Mouse (Mus musculus): ENCODE measurements around the gene Entpd2. TPM values are rescaled to one million over a fixed set of nuclear protein-coding genes. Genes with fewer than 3 reads are reported as not detected.

Entpd2 gene
- total RNA-seq (2021) = 10 to 100 TPM; 14.5 to 15.4 TPM

DNA sequence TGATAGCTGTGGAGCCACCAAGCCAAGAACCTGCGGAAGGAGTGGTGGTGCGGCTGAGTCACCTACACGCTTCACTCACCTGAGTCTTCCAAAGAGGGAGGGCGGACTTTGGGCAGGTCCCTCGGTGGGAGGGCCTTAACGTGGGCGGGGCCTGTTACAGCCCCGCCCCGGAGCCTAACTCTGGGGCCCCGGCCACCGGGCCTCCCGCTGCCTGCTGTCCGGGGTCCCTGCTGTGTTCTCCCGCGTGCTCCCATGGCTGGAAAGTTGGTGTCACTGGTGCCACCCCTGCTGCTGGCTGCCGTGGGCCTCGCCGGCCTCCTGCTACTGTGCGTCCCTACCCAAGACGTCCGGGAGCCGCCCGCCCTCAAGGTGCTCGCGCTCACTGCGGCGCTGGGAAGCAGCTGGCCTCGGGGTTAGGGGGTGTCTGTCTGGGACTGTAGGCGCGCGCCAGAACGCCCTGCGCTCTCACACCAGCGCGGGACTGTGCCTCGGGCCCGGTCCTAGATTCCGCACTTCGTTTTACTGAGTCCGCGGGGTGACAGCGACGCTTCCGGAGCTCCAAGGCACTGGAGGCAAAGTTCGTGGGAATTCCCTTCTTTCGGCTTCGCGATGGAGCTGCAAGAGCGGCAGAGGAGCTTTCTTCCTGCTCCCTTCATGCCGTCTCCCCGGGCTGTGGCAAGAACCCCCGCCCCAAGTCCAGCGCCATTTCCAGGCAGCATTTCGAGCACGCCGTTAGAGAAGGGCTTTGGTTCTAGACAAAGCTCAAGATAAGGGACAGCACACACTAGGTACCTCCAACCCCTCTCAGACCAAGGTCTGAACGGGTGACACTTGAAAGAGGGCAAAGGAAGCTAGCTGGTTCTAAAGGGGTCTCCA lies at the start of gene Entpd2:
Gene Entpd2 (plus strand): TSS at position 154 of the 876 bp plus-strand sequence.
- DNase-seq = peak; percentile 45 to 67
- intact Hi-C loops (cut with DNase I) = loop anchor here (5.0 kb wide), 1 partner anchor 114 kb away; no protein-coding TSS in a partner anchor

DNA sequence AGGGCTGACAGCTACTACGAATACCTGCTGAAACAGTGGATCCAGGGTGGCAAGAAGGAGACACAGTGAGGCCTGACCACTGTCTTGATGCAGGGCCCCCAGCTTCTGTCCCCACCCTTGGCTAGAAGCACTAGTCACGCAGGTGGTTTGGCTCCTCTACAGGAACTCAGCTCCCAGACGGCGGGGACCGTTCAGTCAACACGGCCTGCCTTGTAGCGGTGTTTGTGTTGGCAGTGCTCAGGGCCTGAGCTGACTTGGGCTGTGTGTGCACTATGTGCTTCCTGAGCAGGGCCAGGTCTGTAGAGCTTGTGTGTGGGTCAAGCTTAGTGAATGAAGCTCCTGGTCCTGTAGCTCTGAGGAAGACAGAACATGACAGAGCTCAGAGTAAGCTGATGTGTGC lies 47.5 kb upstream of the Entpd2 start:
- intact Hi-C loops (cut with DNase I) = no loop called here

DNA sequence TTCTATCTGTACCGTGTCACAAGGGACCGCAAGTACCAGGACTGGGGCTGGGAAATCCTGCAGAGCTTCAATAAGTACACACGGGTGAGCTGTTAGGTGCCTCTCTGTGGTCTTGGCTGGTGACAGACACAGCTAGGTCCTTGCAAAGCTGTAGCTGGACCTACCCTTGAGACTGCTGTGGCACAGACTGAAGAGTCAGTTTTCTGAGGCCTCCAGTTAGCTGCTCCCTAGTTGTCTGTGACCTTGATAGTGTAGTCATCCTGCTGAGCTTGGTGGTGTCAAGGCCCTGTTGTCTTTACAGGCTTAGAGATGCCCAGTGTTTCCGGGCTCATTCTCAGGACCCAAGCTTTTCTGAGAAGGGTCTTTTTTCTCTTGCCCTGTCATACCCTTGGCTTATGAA lies 46.2 kb upstream of the Entpd2 start:
- intact Hi-C loops (cut with DNase I) = no loop called here
- DNase-seq = no peak

More for the DNA sequence above, 47.5 kb upstream of the Entpd2 start:
- DNase-seq = no peak

DNA sequence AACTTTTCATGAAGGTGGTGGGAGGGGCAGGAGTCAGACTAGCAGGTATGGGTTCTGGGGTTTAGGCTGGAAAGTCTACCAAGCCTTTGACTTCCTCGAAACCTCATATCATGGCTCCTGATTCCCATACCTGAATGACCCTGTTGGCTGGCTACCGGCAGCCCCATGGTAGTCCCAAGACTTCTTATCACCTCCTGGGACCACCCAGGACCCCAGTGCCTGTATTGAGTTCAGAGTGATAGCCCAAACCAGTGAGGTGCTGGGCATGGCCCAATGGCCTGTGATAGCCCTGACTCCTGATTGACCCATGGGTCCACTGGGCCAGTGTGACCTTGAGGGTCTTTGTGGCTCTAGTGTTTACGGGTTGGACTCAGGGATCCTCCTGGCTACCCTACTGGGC lies 45.0 kb upstream of the Entpd2 start:
- no peak for DNase-seq
- intact Hi-C loops (cut with DNase I) = no loop called here

DNA sequence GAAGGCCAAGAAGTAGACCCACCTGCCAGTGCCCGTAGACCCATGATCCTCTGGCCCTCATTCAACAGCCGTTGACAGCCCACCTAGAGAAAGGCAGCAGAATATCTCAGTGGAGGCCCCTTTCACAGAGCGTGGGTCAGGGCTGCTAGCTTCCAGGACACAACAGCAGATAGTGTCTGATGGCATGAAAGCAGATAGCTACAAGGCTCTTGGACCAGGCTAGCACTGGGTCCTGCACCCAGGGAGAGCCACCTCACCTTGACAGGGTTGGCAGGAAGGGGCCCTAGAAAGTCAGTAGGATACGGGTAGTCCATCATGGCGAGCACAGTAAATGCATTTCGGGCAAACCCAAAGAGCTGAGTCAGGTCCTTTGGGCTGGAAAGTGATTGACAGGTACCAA lies 41.5 kb upstream of the Entpd2 start:
- no peak for DNase-seq
- intact Hi-C loops (cut with DNase I) = no loop called here

DNA sequence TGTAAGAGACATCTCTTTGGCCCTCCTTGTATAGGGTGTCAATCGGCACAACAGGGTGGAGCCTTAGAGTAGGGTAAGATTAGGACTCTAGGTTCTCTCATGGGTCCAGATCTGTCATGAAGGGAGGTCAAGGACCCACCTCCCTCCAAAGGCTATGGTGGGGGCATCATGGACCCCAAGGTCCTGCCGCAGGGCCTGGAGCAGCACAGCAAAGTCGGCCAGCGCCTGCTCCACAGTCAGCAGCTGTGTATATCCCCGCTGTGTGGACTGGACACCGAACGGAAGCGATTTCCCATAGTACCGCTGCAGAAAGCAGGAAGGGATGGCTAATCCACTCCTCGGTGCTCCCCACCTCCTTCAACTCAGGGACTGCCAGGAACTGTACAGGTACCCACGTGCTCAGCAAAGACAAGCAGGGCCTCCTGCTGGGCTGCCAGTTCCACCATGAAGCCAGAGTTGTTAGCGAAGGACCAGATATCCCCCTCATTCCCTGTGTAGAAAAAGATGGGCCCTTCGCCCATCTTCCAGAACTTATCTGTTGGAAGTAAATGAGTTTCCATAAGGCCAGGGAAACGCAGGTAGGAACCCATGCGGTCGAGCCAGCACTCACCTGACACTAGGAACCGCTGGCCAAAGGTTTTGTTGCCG lies 40.1 kb upstream of the Entpd2 start:
- DNase-seq = no peak
- intact Hi-C loops (cut with DNase I) = no loop called here

DNA sequence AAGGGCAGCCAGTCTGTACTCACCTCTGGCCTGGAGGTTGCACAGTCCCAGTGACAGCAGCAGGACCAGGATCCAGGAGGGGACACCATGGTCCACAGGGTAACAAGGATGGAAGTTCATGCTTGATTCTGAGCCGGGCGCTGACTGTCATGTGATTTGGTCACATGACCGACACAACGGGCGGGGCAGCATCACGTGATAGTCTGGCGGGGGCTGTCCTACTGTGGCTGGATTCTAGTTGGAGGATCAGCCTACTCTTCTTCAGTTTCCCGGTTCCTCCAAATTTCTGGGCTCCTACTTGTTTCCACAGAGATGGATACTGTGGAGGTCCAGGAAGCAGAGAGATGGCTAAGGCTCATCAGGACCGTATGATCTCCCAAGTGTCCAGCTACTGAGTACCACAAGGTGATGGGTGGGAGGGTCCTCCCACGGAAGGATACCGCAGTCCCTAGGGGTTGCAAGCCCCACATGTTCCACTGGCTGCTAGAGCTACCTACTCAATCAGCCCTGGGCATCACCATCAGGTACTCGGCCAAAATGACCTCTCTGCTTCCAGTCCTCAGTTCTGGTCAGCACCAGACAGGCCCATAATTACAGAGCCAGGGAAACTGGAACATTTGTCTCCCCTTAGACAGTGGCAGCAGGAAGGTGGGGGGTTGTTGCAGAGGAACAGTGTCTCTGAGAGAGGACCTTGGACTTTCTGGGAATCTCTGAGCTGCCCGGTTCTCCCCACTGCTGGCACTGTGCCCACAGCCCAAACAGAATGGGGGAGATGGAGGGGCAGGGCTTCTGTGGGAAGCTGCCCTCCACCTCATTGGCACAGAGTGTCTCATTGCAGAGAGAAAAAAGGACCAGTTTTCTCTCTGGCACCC lies 39.2 kb upstream of the Entpd2 start, which contains the start of gene Dpp7:
Gene Dpp7 (minus strand): TSS at position 152 of the 872 bp plus-strand sequence.
- intact Hi-C loops (cut with DNase I) = no loop called here
- DNase-seq = peak; percentile 69 to 75

DNA sequence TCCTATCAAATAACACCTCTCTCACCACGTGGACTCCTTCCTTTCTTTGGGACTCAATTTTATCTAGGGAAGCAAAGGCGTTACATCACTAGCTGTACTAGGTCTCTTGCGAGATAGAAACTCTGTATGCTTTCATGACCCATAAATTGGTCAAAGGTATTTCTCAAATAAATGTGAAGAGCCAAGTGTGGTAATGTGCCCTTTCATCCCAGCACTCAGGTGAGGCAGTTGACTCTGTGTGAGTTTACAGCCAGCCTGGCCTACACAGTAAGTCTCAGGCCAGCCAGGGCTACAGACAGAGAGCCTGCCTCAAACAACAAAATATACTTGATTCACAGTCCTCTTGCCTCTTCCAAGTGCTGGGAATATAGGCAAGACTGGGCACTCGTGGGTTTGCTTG lies 35.8 kb upstream of the Entpd2 start:
- no peak for DNase-seq
- intact Hi-C loops (cut with DNase I) = no loop called here

DNA sequence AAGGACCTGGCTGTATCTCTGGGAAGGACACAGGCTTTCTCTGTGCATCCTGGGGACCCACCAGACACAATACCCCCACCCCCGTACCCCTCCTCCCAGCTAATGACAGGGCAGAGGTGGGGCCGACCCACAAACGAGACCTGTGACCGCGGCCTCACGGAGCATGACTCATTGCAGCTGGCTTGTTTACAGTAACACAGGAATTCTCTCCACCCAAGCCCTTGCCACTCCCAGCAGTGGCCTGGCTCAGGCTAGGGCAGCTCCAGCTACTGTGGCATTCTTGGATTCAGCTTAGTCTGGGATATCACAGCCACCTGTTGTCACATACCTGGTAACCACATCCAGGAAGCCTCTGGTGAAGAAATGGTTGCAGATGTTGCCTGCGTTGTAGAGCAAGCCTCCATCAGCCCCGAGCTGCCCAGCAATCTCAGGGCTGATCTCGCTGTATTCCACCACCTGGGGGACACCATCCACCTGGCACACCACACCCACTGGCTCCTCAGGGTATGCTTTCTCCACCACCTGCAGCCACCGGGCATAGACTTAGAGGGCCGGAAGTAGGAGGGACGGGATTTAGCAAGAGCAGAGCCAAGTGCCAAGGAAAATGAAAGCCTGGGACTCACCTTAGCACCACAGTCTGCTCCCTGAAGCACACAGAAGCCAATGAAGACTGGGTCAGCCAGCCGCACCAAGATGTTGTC lies 32.0 kb upstream of the Entpd2 start:
- intact Hi-C loops (cut with DNase I) = no loop called here
- no peak for DNase-seq

DNA sequence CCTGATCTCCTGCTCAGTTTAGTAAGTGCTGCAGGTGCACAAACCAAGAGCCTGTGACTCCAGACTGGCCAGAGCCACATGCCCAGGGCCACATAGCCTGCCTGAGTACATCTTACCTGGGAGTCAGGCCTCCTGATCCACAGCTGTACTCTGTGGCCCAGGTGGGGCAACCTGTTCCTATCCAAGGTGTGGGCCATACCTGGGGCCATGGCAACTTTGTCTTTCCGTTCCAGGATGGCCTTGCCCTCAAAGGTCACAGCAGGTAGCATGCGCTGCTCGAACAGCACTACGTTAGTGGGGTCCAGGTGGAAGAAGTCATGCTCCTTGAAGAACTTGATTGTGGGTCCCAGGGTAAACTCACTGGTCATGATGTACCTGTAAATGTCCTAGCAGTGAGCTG lies 31.4 kb upstream of the Entpd2 start:
- intact Hi-C loops (cut with DNase I) = no loop called here

DNA sequence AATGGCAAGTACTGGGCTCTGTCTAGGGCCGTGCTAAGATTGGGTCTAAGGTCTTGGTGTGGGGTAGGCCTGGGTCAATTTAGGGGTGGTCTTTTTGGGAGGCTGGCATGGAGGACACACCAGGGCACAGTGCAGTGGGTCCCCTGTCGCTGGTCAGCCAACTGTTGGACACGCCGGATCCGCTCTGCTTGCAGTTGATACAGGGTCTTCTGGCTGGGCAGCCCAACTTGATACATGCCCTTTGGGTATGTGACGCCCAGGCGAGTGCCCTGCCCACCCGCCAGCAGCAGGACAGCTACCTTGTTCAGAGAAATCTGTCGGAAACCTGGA lies 30.9 kb upstream of the Entpd2 start:
- intact Hi-C loops (cut with DNase I) = no loop called here
- DNase-seq = no peak

More for the DNA sequence above, 31.4 kb upstream of the Entpd2 start:
- no peak for DNase-seq

DNA sequence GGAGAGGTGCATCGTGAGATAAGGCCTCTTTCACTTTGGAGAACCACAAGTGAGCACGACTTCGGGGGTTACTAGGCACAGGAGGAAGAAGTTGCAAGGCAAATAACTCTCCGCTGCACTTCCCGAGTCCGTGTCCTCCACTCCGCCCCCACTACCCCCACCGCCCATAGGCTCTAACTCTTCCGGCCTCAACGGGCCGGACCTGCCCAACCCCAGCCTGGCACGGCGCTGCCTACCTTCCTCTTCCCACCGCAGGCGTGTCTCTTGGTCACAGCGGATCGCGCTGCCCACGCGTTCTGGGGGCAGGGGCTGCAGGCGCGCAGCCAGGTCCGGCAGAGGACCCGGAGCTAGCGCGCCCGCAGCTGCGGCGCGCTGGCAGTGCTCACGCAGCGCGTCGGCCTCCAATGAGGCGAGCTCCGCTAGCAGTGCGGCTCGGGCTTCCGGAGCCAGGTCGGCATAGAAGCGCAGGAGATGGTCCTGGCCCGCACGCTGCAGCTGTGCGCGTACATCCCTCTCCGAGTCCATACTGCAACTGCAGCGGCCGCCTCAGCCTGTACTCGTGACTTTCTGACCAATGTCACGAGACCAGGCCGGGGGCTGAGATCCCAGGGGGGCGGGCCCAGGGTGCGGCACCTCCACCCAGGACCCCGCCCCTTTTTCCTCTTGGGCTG lies 30.4 kb upstream of the Entpd2 start, which contains the start of gene Uap1l1:
Gene Uap1l1 (minus strand): TSS at position 592 of the 671 bp plus-strand sequence.
- intact Hi-C loops (cut with DNase I) = no loop called here

DNA sequence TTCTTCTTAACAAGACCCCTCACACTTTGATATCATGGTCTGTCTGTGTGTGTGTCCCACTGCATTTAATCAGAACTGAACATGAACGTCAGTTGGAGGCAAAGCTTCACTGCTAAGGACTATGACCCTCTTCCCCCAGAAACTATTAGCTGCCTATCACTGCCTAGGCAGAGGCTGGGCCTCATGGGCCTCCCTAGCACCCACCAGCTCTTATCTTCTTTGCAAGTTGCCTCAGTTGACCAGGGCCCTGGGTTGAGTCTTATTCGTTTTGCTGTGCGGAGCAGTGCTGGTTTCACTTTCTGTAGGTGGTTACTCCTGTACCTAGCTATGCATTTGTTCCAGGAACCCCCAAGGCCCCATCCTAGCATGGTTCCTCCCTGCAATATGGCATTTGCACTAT lies 25.7 kb upstream of the Entpd2 start:
- DNase-seq = no peak
- intact Hi-C loops (cut with DNase I) = no loop called here

More for the DNA sequence above, 30.4 kb upstream of the Entpd2 start, which contains the start of gene Uap1l1:
- DNase-seq = peak; percentile 78 to 80

DNA sequence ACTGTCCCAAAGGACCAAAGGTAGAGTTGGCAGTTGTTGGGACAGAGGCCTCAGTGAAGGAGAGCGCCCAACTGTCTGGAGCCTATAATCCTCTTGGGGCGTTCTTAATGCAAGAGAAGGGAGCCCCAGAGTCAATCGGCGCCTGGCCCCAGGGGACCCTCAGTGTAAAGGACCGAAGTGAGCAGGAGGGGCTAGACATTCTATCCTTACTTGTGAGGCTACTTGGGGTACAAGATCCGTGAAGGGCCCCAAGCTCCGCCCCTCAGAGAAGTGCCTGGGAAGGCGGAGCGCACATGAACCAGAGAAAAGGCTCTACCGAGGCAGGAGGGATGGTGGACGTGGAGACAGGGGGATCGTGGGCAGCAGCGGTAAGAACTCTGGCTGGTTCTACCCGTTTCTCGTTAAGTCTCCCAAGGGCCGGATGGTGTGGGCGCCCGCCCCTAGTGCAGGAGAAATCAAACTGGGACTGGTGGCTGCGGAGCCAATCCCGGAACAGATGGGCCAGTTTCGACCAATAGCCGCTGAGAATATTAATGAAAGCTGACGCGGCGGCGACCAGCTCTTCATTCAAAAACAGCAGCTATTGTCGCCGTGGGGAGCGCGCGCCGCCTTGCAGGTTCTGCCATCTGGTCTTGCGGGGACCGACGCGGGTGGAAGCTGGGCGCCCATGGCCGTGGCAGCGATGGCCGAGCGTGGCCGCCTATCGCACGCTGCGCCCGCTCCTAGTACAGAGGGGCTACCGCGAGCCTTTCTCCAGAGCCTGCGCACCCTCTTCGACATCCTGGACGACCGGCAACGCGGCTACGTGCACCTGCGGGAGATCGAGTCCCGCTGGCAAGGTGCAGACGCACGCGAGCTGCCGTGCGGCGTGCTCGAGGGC lies 23.7 kb upstream of the Entpd2 start, which contains the start of gene Sapcd2:
Gene Sapcd2 (plus strand): TSS at position 558 of the 880 bp plus-strand sequence.
- DNase-seq = peak; percentile 79 to 80
- intact Hi-C loops (cut with DNase I) = no loop called here

DNA sequence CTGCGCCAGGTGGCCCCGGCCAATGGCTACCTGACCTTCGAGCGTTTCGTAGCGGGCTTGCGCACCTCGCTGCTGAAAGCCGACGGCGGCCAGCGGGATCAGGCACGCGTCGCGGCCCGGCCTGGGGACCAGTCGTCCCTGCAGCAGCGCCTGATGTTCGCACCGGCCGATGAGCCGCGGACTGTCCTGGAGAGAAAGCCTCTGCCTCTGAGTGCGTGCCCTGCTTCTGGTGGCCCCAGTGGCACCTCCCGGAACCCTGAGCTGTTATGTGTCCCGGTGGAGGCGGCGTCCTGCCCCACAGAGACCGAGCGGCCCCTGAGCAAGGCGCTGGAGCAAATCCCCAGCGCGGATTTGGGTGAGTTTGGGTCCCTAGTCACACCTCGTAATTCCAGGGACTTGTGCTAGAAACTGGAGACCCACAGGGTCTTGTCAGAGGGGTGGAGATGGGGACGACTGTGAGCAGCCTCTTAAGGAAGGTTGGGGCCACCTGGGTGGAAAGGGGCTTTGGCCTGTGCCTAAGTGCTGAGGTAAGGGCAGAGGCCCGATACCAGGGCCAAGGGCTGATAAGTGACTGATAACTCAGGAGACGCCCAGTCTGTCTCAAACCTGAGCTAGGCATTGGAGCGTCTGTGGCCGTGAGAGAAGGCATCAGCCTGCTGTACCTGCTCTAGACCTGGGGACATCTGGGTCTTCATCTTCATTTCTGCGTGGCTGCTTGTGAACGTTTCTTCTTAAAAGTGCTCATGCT lies 22.9 kb upstream of the Entpd2 start:
- no peak for DNase-seq
- intact Hi-C loops (cut with DNase I) = no loop called here

DNA sequence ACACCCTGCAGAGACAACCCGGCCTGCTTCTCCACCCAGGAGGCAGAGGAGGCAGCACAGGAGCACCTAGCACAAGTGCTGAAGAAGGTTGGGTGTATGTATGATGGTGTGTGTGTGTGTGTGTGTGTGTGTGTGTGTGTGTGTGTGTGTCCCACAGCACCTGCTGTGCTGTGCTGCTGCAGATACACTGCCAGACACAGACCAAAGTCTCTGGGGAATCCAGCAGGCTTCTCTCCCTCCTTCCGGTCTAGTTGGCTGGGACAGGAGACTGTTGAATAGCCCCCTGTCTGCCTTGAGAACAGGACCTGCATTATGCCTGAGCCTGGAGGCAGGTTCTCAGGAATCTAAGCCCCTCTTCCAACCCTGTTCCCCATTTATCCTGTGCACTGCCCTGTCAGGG lies 22.2 kb upstream of the Entpd2 start:
- intact Hi-C loops (cut with DNase I) = no loop called here
- no peak for DNase-seq

DNA sequence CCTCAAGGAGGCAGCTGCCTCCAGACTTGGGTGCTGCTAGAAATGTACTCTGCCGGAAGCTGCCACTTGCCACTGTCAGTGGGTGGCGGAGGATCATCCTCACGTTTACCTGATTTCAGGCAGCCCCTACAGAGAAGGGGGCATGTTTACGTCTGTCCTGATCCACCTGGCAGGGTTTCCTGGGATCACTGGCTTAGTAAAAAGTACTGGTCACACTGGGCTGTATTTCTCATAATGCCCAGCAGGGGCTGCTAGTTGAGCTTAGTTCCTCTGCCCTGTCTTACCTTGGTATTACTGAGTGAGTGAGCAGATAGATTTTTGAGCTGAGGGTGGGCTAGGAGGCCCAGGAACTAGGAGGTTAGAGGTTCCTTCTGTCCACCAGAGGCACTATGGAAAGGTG lies 19.1 kb upstream of the Entpd2 start:
- intact Hi-C loops (cut with DNase I) = loop anchor here (2.0 to 5.0 kb wide), 2 partner anchors 36 to 50 kb away; no protein-coding TSS in a partner anchor
- peak; percentile 61 to 67 for DNase-seq

DNA sequence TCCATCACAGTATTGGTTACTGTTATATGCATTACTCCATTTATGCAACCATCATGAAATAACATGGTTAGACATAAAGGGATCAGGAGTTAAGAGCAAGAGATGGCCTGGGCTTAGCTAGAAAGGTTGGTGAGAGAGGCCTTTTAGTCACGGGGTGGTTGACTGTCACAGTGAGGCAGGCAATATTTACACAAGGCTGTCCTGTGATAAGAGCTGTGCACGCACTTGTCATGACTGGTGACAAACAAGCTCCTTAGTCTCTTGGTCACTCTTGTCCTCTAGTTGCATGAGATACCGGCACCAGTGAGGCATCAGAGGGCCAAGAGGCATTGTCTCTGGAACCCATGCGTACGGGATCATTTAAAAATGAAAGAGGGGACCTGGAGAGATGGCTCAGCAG lies 11.2 kb upstream of the Entpd2 start:
- no peak for DNase-seq
- intact Hi-C loops (cut with DNase I) = no loop called here

Data from heart, postnatal 36 days (tissue).